Mouse (Mus musculus): ENCODE data around the gene Tyro3.

DNA sequence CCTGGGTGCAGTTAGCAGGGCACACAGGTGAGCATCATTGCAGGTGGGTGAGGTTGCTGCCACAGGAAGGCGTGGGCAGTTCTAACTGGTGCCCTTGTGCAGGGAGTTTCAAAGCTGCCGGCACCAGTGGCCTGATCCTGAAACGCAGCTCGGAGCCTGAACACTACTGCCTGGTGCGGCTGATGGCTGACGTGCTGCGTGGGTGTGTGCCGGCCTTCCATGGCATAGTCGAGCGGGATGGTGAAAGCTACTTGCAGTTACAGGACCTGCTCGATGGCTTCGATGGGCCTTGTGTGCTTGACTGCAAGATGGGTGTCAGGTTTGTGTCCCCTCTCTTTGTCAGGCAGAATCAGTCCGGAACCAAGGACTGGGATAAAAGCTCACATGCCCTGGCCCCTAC lies 48.3 kb upstream of the Tyro3 start:
- TF ChIP-seq GATA1 (IDR thresholded peaks at IDR 0.05; ENCODE audit: borderline replicate concordance, low read length) (no peak), FLI1 (IDR thresholded peaks at IDR 0.05; ENCODE audit: low read length) (no peak)
